Mouse (Mus musculus) frontal cortex, postnatal 14 days (tissue): ENCODE data around the gene Dlgap4.

Experiments
- DNase-seq, 2 experiments: peaks; one replicate each; pipeline ENCODE4 v3.0.0; 2022; ENCODE audit warnings: low spot score in 2 of 2

Dlgap4 gene

DNA sequence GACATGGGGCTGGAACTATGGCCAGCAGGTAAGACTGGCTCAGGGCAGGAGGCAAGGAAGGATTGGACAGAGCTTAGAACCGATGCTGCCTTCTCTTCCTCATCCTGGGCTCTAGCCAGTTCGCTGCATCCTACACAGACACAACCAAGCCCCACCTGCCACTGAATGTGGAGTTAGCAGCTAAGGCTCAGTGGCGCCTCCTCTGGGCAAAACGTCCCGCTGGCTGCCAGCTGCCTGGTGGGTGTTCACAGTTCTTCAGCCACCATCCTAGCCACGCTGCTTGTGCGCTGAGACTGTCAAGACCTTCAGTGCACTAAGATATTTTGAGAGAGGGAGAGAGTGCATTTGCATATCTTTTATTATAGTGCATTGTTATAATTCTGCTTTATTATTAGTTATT, 45.2 kb downstream of the Dlgap4 start:
- peak in 1 of 2 experiments; percentile 59 for DNase-seq

DNA sequence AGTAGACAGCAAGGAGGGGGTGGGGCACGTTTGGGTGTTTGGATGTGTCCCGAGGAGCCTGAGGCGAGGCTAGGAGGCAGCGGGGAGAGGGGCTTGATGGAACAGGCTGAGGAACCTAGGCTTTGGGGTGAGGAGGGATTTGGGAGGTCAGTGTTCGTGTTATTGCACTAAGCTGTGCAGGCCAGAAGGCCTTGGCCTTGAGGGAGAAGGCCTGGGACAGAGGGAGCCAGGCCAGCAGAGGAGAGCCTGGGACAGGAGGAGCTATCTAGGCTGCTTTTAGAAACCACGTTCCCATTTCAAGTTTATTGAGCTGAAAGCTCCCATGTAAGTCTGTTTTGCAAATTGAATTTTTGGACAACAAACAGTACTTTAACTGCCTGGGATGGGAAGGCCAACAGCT, 46.5 kb downstream of the Dlgap4 start:
- DNase-seq = no peak

DNA sequence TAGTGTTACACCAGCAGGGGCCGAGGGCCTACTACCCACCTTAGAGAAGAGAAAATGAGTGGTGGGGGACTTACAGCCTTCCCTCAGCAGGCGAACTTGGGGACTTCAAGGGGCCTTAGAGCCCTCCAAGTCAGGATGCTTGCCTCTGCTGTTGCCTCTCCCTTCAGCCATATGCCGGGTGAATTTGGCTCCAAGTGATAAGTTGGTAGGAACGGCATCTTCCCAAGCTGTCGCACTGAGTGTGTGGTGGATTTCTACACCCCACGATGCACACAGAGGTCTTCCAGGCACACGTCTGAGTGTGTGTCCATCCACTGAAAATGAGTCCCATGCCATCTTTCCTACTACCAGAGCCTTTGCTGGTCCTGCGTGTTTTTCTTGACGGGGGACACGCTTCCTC, 49.7 kb downstream of the Dlgap4 start:
- DNase-seq = no peak

DNA sequence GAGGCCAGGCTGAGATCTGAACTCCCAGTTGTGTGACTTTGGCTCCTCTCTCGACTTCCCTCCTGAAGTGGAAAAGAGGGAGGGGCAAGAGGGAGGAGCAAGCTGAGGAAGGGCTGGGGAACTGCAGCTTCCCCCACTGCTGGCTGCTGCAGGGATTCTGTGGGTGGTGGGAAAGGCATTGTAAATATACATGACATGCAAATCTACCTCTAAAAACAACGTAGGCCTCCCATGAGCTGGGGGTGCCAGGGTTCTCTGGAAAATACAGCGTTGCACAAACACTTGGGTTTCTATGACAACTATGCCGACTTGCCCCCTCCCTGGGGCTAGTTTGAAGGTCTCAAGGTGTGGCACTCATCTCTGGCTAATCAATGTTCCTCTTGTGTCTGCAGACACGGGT, 50.9 kb downstream of the Dlgap4 start:
- DNase-seq = peak in 1 of 2 experiments; percentile 59

DNA sequence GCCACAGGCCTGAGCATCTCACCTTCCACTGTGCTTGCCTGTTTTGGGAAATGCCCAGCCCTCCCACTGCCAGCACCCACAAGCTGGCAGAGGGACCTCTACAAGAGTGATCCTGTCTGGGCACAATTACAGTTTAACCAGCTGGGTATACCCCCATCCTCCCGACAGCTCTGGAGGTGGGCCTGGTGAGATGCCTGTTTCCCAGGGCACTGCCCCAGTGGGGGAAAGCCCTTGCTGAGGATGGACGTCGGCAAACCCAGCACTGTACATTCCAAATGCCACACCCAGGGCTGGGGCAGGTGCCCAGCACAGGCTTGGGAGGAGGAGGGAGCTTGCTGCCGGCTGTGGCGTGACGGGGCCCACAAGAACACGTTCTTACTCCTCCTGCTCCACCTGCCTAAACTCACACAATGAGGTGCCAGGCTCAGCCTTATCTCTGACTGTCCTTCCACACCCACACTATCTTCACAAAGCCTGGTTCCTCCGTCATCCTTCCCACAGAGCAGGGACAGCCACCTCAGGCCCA, 51.6 kb downstream of the Dlgap4 start:
- peak in 1 of 2 experiments; percentile 34 for DNase-seq

DNA sequence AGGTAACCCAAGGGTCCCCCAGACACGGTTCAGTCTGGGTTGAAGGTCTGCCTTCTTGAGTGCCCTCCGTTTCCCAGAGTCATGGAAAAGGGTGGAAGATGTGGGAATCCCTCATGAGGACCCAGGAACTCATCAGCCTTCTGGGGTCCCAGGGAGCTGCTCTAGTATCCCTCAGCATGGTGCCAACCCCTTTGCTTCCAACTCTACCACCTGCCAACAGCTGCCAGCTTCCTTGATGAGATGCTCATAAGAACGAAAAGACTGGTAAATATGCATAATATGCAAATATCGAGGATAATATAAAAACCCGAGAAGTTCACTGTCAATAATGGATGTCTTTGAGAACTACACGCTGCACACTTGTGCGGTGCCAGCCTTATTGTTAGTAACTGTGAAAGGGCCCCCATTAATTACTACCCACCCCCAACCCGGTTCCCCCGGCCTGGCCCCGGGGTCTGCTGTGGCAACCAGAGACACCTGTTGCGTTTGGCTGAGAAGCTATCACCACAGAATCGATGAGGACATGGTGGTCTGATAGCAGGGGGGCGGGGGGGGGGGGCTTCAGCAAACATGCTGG, 52.2 kb downstream of the Dlgap4 start:
- no peak for DNase-seq

DNA sequence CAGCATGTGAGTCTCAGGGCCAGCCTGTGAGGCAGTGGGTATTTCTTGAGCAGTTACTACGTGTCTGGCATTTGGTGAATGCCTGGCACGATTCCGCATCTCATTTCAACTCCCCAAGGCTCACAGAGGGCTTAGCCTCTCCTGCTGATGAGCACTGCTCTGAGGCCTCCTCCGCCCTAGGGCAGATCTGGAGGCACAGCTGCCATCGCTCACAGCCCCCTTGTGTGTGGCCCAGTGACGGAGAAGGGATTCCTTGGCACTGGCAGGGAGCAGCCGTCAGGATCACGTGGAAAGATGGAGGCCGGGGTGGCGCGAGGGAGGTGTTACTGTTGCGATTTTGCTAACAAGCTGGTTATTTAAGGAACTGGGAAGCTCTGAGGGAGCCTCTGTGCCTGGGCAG, 52.7 kb downstream of the Dlgap4 start:
- DNase-seq = peak; percentile 82 to 88

DNA sequence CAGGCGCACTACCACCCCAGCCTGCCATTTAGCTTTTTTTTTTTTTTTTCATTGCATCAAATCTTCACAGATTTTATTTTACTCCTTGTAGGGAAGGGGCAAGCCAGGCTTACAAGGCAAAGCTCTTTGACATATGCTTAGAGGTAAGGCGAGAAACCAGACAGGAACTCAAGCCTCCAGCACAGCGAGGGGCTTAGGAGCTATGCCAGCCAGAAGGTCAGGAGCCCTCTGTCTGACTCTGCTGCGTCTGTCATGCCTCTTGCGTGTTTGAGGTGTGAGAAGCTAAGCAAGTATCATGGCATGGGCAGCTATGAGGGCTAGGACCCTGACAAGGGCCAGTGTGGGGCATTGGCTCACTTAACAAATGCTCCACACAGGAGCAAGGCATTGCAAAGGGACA, 53.8 kb downstream of the Dlgap4 start:
- DNase-seq = no peak

DNA sequence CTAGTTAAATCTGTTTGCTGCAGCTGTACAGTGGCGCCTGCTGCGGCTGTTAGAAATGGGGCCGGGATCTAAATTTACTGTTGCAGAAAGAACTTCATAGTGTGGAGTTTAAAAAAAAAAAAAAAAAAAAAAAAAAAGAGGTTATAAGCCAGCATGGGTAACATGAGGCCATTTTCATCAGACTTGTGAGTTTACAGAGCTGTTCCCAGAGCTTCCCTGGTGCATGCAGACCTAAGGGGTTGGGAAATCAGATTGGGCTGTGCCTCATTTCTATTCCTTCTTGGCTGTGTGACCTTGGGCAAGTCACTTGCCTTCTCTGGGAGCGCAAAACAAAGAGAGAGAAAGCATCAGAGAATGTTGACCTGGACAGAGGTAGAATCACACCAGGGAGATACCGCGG, 55.1 kb downstream of the Dlgap4 start:
- no peak for DNase-seq

DNA sequence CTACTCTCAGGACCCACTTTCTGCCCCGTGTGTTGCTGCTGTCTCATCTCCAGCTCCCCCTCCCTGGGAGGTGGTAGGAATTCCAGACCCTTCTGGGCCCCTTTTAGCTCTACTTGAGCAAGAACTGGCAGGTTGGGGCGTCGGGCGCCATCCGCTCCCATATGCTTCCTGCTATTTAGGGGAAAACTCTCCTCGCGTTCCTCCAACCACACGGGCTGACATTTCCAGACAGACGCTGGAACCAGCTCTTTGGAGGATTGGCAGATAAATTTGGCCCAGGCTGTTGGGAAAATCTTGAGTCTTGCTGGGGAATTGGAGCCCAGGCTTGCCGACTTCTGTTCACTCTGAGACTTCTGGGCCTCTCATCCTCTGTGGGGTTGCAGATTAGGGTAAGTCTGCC, 59.8 kb downstream of the Dlgap4 start:
- peak; percentile 71 to 77 for DNase-seq

DNA sequence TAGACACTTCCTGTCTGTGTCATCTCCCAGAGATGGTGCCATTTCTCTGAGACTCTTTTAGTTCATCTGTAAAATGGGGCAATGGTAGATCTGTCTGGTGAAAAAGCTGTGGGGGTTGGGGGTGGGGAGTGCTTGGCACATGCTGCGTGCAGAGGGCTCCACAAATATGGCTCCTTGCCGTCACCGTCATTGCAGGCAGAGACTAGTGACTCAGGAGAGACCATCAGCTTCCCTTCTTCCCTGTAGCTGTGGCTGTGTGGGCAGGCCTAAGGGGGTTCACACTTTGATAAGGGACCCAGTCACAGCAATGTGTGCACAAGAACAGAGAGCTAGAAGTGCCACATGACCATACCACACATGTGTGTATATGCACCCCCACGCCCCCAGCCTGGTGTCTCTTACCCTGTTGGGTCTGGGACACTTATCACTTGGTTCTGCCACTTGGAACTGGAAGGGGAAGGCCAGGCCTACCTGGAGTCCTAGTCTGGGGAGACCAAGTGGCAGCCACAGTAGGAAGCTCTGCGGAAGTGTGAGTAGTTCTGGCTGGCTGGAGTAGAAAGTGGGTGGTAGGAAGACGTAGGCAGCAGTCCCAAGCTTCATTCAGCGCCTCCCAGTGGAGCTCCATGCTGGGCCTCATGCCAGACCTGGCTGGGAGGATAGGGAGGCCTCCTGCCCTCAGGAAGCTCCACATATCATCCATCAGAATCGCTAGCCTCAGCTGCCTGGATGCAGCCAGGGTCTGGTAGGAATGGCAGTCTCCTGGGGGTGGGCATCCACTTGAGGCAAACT, 60.6 kb downstream of the Dlgap4 start:
- no peak for DNase-seq

DNA sequence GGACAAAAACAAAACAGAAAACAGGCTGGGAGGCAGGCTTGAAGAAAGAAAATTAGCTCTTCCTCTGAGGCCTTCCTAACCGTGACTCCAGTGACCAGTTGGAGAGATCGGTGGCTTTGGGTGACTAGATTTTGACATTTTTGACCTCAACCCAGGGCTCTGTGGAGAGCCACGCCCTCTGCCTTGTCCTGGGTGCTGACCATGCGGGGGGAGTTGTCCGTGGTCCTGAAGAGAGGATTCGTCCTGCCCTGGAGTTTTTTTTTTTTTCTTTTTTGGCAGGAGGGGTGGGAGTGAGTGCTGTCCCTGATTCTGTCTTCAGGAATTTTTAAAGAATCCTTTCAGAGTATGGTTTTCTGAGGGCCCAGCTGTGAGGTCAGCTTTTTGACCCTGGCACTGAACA, 63.4 kb downstream of the Dlgap4 start:
- DNase-seq = no peak

DNA sequence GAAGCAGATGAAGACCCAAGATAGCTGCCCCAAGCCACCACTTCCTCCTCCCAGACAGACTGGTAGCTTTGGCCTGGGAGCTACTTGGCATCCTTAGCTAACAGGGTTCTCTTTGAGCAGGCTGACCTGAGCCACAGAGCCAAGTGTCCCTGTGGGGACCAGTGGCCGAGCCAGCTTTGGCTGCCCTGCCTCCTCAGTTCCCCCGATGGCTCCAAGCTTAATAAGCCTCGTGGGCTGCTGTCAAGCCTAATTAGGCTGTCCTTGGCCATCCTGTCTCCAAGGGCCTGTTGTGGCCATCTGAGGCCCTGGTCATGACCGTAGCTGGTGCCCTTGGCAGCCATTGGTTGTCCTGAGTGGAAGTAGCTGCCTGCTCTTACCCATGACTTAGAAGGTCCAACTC, 64.6 kb downstream of the Dlgap4 start:
- DNase-seq = no peak

DNA sequence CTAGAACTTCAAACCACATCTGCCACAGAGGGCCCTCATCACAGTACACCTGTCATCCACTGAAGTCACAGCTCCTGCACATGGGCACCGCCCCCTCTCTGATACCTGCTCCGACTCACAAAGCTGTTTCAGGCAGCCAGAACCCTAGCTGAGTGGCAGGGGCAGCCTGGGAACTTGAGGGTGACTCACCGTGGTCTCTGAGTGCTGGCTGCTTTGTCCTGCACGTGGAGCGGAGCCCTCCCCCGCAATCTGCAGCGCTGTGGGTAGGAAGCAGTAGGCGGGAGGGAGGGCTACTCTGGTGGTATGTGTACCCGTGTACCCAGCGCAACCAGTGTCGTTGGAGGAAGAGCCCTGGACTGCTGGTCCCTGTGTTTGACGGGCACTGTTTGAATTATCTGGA, 69.5 kb downstream of the Dlgap4 start:
- no peak for DNase-seq

DNA sequence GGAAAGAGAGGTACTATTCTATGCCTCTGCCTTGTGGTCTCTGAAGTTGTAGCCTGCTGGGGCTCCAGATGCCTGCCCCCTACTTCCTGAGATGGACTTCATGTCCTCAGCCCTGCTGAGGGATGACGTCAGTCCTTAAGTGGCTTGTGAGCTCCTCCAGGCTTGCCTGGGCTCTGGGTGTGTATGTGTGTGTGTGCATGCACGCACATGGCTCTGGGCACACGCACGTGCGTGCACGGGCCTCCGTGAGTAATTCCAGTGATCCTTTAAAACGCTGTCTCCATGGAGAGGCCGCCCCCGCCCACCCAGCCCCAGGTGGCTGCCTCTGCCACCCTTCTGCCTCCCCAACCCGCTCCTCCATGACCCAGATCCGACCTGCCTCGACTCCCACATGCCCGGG, 72.5 kb downstream of the Dlgap4 start:
- no peak for DNase-seq

DNA sequence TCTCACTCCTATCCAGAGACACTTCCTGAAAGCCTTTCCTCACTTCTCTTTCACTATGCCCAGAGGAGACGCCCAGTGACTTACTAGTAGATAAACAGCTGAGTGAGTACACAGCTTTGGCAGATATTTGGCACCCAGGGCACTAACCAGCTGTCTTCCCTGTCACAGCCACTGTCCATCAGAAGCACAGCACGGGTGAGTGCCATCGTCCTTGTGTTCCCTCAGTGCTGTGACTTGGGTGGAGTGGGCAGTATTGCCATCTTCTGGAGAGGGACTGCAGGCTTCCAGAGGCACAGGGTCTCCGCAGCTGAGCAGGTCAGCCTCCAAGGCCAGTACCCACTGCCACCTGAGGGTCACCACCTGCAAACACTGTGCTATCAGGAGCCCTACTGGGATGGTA, 73.2 kb downstream of the Dlgap4 start:
- no peak for DNase-seq

DNA sequence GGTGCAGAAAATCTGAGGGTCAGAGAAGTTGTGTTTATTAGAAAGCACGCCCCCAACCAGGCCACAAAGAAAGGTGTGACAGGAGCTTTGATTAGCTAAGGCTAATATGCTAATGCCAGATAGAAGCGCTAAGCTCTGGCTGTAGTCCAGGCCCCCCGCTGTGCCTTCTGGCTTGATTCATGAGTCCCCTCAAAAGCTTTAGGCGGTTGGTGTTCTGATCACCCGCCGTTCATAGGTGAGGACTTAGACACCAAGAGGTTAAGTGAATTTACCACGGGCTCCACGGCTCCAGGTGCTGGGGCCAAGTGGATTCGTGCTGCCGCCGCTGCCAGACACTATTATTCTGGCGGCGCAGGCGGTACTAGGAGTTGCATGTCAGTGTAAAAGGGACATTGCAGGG, 75.1 kb downstream of the Dlgap4 start:
- DNase-seq = no peak

DNA sequence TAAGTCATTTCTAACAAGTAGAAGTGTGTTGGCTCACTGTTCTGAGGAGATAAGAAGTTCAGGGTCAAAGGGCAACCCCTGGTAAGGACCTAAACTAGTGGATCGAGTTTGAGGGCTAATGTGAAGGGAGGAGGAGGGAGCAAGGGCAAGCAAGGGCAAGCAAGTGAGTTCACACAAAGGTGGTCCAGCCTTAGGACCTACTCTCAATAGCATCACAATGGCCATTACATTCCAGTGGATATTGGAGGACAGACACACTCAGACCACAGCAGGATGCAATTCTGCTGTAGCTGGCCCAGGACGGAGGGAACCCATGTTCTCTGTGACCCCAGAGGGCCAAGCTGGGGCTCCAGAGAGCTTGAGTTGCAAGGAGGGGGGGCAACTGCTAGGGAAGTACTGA, 77.3 kb downstream of the Dlgap4 start:
- DNase-seq = no peak

DNA sequence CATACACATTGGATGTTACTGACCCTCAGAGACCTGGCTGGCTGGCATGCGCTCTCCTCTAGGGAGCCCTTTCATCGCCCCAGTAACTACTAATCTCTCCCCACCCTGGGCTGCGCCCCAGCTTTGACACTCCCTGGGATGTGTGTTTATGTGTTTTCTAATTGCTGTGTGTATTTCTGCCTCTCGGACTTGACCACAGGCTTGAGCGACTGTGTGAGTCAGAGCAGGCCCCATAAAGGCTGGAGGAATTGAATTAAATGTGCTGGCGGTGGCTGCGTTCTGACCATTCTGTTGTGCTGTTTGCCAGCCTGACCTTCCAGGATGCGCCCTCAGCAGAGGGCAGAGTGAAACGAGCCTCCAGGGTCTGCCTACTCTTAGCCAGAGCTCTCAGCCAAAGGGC, 78.2 kb downstream of the Dlgap4 start:
- no peak for DNase-seq

DNA sequence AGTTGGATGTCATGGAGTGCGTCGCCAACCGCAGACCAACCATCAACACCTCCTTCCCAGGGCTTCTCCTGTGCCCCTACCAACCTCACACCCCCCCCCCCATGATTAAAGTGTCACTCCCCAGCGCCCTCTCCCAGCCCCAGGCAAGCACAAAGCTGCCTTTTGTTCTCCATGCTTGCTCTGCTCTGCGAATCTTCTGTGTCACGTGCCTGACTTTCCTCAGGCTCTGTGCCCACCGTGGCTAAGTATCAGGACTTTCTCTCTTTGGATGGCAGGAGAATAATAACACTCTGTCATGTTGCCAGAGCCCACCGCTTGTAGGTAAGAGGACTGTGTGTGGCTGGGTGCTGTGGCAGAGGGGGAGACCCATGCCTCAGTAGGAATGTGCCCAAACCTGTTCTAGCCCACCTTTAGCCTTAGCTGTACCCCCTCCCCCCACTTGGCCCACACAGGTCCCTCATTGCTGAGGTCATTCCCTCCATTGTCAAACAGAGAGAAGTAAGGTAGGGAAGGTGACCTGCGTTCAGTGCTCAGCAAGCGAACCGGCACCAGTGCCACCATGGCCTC, 79.8 kb downstream of the Dlgap4 start:
- DNase-seq = no peak

DNA sequence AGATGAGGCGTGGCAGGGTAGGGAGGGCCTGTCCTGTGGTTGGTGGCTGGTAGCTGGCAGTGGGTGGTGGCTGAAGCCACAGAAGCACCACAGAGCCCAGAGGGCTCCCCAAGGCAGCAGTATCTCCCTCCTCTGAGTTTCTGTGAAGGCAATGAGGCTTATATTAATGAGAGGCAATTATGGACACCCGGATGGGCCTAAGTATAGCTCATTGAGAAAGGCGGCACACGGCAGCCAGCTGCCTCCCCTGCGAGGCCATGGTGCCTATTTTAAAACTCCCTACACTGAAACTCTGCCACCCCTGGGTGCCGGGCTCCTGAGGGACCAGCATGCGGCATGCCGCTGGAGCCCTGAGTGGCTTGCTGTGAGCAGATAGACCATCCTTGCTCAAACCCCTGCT, 83.8 kb downstream of the Dlgap4 start:
- DNase-seq = no peak

DNA sequence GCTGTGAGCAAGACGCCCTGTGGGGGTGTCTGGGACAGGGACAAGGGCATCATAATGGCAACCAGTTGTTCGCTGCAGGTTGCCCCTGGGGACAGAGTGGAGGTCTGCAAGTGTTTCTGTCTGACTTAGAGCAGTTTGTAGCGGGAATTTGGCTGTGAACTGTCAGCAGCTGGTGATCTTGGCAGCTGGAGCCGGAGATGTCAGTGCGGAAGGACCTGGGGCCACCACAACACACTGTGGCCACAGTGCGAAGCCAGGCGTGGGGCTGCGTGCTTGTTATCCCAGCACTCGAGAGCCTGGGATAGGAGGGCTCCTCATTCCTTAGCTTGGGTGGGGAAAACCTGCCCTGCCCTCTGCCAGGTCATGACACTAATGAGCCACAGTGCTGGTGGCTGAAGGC, 84.7 kb downstream of the Dlgap4 start:
- no peak for DNase-seq

DNA sequence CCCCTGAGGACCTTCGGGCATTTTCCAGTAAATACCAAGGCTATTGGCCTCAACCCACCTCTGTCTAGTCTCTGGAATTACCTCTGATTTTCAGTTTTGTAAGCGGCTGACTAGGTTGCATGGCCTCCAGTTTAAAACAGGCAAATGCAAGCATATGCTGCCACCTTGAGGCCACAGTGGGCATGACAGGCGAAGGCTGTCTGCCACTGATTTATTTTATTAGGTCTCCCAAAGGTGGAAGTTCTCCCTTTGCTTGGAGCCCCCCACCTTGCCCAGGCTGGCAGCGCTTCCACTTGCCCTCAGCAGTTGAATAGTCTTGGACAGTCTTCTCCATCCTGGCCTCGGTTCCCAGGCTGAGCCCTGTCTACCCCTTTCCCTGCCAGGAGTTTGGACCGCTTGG, 92.0 kb downstream of the Dlgap4 start:
- DNase-seq = peak; percentile 57 to 82
